Mouse (Mus musculus): Measurements from ENCODE around the gene Tmem259. TPM values are rescaled to one million over a fixed set of nuclear protein-coding genes. Genes with fewer than 3 reads are reported as not detected.

The Tmem259 gene
- polyA plus RNA-seq, 1 experiment, result 54.6 TPM

DNA sequence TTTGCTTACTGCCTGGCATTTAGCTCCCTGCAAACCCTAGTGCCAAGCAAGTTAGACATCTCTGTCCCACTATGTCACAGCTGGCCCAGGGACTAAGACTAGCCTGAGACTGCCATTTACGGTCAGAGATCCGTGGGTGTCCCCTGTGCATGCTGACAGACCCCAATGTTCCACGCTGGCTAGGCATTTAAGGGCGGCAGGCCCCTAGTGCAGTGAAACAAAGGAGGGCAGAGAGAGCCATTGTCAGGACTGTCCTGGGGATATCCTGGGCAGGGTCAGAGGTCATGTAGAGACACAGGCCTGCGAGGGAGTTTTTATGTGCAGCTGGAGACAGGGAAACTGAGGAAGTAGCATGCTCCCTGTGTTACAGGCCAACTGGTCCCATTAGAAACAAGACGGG is 50.3 kb downstream of the Tmem259 start:
- Histone ChIP-seq H3K9me3 (replicated peaks; ENCODE audit: control insufficient read depth, insufficient read depth, low read length, poor library complexity, severe bottlenecking) (no peaks in the 10 kb centered on the region), H3K27me3 (ENCODE audit: control insufficient read depth, insufficient read depth, low read length, poor library complexity, severe bottlenecking) (no peaks in the 10 kb centered on the region), H3K9ac (ENCODE audit: low read depth, poor library complexity, severe bottlenecking) (no peak overlapping the region), H3K4me1 (ENCODE audit: control insufficient read depth, insufficient read depth, low read length) (no peaks in the 10 kb centered on the region), H3K4me3 (ENCODE audit: low read depth, low read length) (no peak overlapping the region), H3K27ac (ENCODE audit: insufficient read depth, low read length) (no peak overlapping the region), H3K36me3 (ENCODE audit: control insufficient read depth, insufficient read depth, low read length, poor library complexity, severe bottlenecking) (no peaks in the 10 kb centered on the region)
- no peak for TF ChIP-seq EP300 (IDR thresholded peaks at IDR 0.05; ENCODE audit: insufficient read depth, low read depth, low read length)
- TF ChIP-seq CTCF (IDR thresholded peaks at IDR 0.05; ENCODE audit: low read depth, low read length), result no peak
- TF ChIP-seq POLR2A (IDR thresholded peaks at IDR 0.05; ENCODE audit: insufficient read depth, low read length), result no peak

DNA sequence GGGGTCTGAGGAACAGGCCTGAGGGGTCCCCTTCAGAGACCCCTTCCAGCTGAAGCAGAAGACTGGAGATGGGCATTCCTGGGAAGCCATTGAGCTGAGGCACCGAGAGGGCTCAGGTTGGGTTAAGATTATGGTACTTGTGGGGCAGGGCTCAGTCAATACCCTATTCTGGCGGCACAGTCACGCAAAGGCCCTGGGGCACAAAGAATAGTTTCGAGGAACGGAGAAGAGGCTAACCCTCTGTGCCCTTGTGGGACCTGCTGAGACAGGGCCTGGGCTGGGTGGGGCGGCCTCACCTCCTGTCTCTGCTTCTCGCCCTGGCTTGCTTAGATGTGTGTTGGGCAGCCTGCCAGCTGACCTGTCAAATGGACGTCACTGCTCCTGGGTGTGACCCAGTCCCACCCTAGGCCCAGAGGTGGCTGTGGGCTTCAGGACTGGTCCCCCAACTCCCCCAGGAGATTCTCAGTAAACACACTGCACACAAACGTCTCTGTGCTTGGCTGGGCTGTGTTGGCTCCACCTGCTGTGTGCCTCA is 50.9 kb downstream of the Tmem259 start:
- Histone ChIP-seq H3K4me1 (ENCODE audit: control insufficient read depth, insufficient read depth, low read length) (no peaks in the 10 kb centered on the region), H3K36me3 (ENCODE audit: control insufficient read depth, insufficient read depth, low read length, poor library complexity, severe bottlenecking) (no peaks in the 10 kb centered on the region), H3K9ac (ENCODE audit: low read depth, poor library complexity, severe bottlenecking) (no peak overlapping the region), H3K4me3 (ENCODE audit: low read depth, low read length) (no peak overlapping the region), H3K9me3 (replicated peaks; ENCODE audit: control insufficient read depth, insufficient read depth, low read length, poor library complexity, severe bottlenecking) (no peaks in the 10 kb centered on the region), H3K27me3 (ENCODE audit: control insufficient read depth, insufficient read depth, low read length, poor library complexity, severe bottlenecking) (no peaks in the 10 kb centered on the region), H3K27ac (ENCODE audit: insufficient read depth, low read length) (no peak overlapping the region)
- TF ChIP-seq EP300 (IDR thresholded peaks at IDR 0.05; ENCODE audit: insufficient read depth, low read depth, low read length) (no peak), CTCF (IDR thresholded peaks at IDR 0.05; ENCODE audit: low read depth, low read length) (no peak), POLR2A (IDR thresholded peaks at IDR 0.05; ENCODE audit: insufficient read depth, low read length) (no peak)

DNA sequence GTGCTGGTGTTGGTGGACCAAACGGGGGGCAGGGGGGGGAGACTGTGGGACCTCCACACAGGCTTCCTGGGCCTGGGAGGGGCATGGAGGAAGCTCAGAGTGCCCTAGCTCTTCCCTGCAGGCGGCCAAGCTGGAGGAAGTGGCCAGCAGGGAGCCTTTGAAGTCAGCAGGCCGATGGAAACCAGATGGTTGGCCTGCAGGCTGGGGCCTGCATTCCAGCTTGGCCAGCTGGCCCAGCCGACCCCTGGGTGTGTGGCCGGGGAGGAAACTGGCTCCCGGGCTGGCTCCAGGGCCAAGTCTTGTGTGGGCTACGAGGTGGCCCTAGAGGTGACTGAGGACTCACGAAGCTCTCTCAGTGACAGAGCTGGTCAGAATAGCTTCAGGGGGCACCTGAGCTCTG is 51.4 kb downstream of the Tmem259 start:
- H3K27me3 ChIP-seq (ENCODE audit: control insufficient read depth, insufficient read depth, low read length, poor library complexity, severe bottlenecking), result no peaks in the 10 kb centered on the region
- H3K4me1 ChIP-seq (ENCODE audit: control insufficient read depth, insufficient read depth, low read length), result no peaks in the 10 kb centered on the region
- H3K27ac ChIP-seq (ENCODE audit: insufficient read depth, low read length), result no peak overlapping the region
- H3K9ac ChIP-seq (ENCODE audit: low read depth, poor library complexity, severe bottlenecking), result no peak overlapping the region
- no peaks in the 10 kb centered on the region for H3K36me3 ChIP-seq (ENCODE audit: control insufficient read depth, insufficient read depth, low read length, poor library complexity, severe bottlenecking)
- TF ChIP-seq EP300 (IDR thresholded peaks at IDR 0.05; ENCODE audit: insufficient read depth, low read depth, low read length), result no peak
- no peak for TF ChIP-seq POLR2A (IDR thresholded peaks at IDR 0.05; ENCODE audit: insufficient read depth, low read length)
- no peaks in the 10 kb centered on the region for H3K9me3 ChIP-seq (replicated peaks; ENCODE audit: control insufficient read depth, insufficient read depth, low read length, poor library complexity, severe bottlenecking)
- no peak overlapping the region for H3K4me3 ChIP-seq (ENCODE audit: low read depth, low read length)

DNA sequence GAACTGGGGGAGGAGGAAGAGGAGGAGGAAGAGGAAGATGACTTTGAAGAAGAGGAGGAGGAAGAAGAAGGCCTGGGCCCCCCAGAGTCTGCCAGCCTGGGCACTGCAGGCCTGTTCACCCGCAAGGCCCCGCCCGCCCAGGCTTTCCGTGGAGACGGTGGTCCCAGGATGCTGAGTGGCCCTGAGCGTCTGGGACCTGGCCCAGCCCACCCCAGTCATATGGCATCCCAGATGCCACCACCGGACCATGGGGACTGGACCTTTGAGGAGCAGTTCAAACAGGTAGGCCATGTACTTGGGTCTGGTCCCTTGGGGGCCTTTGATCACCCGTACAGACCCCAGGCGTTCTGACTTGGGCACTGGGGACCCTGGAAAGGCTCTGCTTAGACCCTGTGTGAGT is 52.3 kb downstream of the Tmem259 start:
- H3K9ac ChIP-seq (ENCODE audit: low read depth, poor library complexity, severe bottlenecking), result no peak overlapping the region
- TF ChIP-seq EP300 (IDR thresholded peaks at IDR 0.05; ENCODE audit: insufficient read depth, low read depth, low read length) (no peak), POLR2A (IDR thresholded peaks at IDR 0.05; ENCODE audit: insufficient read depth, low read length) (no peak), CTCF (IDR thresholded peaks at IDR 0.05; ENCODE audit: low read depth, low read length) (no peak)

DNA sequence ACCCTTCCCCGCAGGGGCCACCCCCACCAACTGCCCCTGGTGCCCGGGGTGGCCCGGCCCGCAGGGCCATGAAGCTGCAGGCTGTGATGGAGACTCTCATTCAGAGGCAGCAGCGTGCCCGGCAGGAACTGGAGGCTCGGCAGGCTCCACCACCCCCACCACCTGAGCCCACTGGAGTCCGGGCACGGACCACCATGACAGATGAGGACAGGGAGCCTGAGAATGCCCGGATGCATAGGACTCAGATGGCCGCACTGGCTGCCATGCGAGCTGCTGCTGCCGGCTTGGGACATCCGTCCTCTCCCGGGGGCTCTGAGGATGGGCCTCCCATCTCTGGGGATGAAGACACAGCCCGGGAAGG is 53.3 kb downstream of the Tmem259 start:
- H3K4me3 ChIP-seq (ENCODE audit: low read depth, low read length), result no peak overlapping the region
- no peaks in the 10 kb centered on the region for H3K36me3 ChIP-seq (ENCODE audit: control insufficient read depth, insufficient read depth, low read length, poor library complexity, severe bottlenecking)
- H3K4me1 ChIP-seq (ENCODE audit: control insufficient read depth, insufficient read depth, low read length), result no peaks in the 10 kb centered on the region
- H3K27me3 ChIP-seq (ENCODE audit: control insufficient read depth, insufficient read depth, low read length, poor library complexity, severe bottlenecking), result no peaks in the 10 kb centered on the region
- no peaks in the 10 kb centered on the region for H3K9me3 ChIP-seq (replicated peaks; ENCODE audit: control insufficient read depth, insufficient read depth, low read length, poor library complexity, severe bottlenecking)
- TF ChIP-seq POLR2A (IDR thresholded peaks at IDR 0.05; ENCODE audit: insufficient read depth, low read length) (no peak), EP300 (IDR thresholded peaks at IDR 0.05; ENCODE audit: insufficient read depth, low read depth, low read length) (no peak), CTCF (IDR thresholded peaks at IDR 0.05; ENCODE audit: low read depth, low read length) (no peak)
- no peak overlapping the region for H3K9ac ChIP-seq (ENCODE audit: low read depth, poor library complexity, severe bottlenecking)
- no peak overlapping the region for H3K27ac ChIP-seq (ENCODE audit: insufficient read depth, low read length)

More for the DNA sequence above, 52.3 kb downstream of the Tmem259 start:
- H3K4me1 ChIP-seq (ENCODE audit: control insufficient read depth, insufficient read depth, low read length), result no peaks in the 10 kb centered on the region
- no peaks in the 10 kb centered on the region for H3K27me3 ChIP-seq (ENCODE audit: control insufficient read depth, insufficient read depth, low read length, poor library complexity, severe bottlenecking)
- H3K36me3 ChIP-seq (ENCODE audit: control insufficient read depth, insufficient read depth, low read length, poor library complexity, severe bottlenecking), result no peaks in the 10 kb centered on the region
- H3K27ac ChIP-seq (ENCODE audit: insufficient read depth, low read length), result no peak overlapping the region
- no peak overlapping the region for H3K4me3 ChIP-seq (ENCODE audit: low read depth, low read length)
- no peaks in the 10 kb centered on the region for H3K9me3 ChIP-seq (replicated peaks; ENCODE audit: control insufficient read depth, insufficient read depth, low read length, poor library complexity, severe bottlenecking)

DNA sequence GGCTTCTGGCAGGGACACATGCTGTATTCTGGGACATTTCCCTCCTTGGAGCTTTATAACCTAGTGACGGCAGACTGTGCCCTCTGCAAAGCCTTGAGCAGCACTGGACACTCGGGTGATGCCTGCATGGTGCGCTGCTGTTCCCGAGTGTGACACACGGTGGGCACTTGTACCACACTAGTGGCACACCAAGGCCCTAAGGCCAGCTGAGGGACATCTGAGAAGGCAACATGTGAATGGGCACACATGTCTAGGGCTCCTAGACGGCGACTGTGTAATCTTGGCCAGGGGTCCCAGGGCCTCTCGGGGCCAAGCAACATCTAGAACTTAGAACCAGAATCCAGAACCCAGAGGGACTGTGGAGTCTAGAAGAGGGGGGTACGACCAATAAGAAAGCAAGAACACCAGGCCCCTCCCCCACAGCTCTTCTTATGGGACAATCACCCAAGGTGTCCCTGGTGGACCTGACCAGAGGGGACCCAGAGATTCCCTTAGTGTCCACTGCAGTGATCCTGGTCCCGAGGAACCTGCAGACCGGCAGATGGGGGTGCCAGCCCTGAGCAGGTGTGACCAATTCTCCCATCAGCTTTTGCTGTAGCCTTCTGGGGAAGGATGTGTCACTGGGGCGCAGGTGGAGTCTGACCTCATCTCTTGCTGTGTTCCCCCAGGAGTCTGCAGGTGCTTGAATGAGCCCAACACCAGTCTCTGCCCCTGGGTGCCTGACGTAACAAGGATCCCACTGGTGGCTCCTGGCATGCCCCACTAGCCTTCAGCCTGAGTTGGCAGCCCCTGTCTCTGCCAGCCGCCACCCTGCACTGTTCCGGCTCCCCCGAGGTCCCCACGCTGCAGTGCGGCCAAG is 53.9 kb downstream of the Tmem259 start:
- Histone ChIP-seq H3K9ac (ENCODE audit: low read depth, poor library complexity, severe bottlenecking) (no peak overlapping the region), H3K4me3 (ENCODE audit: low read depth, low read length) (no peak overlapping the region), H3K4me1 (ENCODE audit: control insufficient read depth, insufficient read depth, low read length) (no peaks in the 10 kb centered on the region), H3K27me3 (ENCODE audit: control insufficient read depth, insufficient read depth, low read length, poor library complexity, severe bottlenecking) (no peaks in the 10 kb centered on the region), H3K9me3 (replicated peaks; ENCODE audit: control insufficient read depth, insufficient read depth, low read length, poor library complexity, severe bottlenecking) (no peaks in the 10 kb centered on the region), H3K27ac (ENCODE audit: insufficient read depth, low read length) (no peak overlapping the region), H3K36me3 (ENCODE audit: control insufficient read depth, insufficient read depth, low read length, poor library complexity, severe bottlenecking) (no peaks in the 10 kb centered on the region)
- TF ChIP-seq CTCF (IDR thresholded peaks at IDR 0.05; ENCODE audit: low read depth, low read length), result no peak
- no peak for TF ChIP-seq POLR2A (IDR thresholded peaks at IDR 0.05; ENCODE audit: insufficient read depth, low read length)
- no peak for TF ChIP-seq EP300 (IDR thresholded peaks at IDR 0.05; ENCODE audit: insufficient read depth, low read depth, low read length)
